Mouse (Mus musculus) cerebellum, adult 2 months (tissue): ENCODE data around the gene B230217C12Rik. TPM values are rescaled to one million over a fixed set of nuclear protein-coding genes. Genes with fewer than 3 reads are reported as not detected.

Source experiments
- DNase-seq, 2 experiments: peaks; one replicate each; pipeline ENCODE4 v3.0.0; 2021
- H3K27ac ChIP-seq: fragments of 200-500 bp; 2 replicates; pipeline ENCODE4 v1.5.1; 2012; ENCODE audit warnings: low read length, control low read depth, inconsistent platforms; ENCODE audit not compliant: insufficient read depth
- H3K27me3 ChIP-seq: fragments of 200-500 bp; 2 replicates; pipeline ENCODE4 v1.6.1; 2012; ENCODE audit warnings: inconsistent platforms, mild to moderate bottlenecking, low read length, moderate library complexity; ENCODE audit not compliant: control insufficient read depth, insufficient read depth
- H3K4me1 ChIP-seq: fragments of 200-500 bp; 2 replicates; pipeline ENCODE4 v1.6.1; 2011; ENCODE audit warnings: low read length; ENCODE audit not compliant: control insufficient read depth, insufficient read depth
- H3K4me3 ChIP-seq: fragments of 200-500 bp; replicated peaks from 2 replicates; pipeline ENCODE3; 2011; ENCODE audit warnings: mild to moderate bottlenecking, low read depth, low read length, control low read depth; ENCODE audit not compliant: insufficient read depth
- CTCF ChIP-seq: fragments of 200-500 bp; IDR thresholded peaks from 2 replicates; pipeline ENCODE4 v1.5.1; 2011; ENCODE audit warnings: low read depth, mild to moderate bottlenecking, control low read depth, low read length, moderate library complexity, borderline replicate concordance; ENCODE audit not compliant: insufficient read depth
- POLR2A ChIP-seq: fragments of 200-500 bp; IDR thresholded peaks from 2 replicates; pipeline ENCODE4 v1.6.1; 2011; ENCODE audit warnings: low read length, control low read depth, borderline replicate concordance; ENCODE audit not compliant: insufficient read depth
- WGBS: fragments of 180-500 bp; shearing (Covaris S2); methylation state at CpG from one replicate; pipeline ENCODE4 v1.1.7; 2018; 5-methylcytosine and 5-hydroxymethylcytosine counted together
- polyA plus RNA-seq: library from polyadenylated mRNA; depleted of rRNA; stranded (reverse); fragments of >200 nt; gene quantifications from 2 replicates; pipeline ENCODE4 v1.2.3, GENCODE M21; 2012

B230217C12Rik gene
- polyA plus RNA-seq, 1 experiment = 117 TPM

GRCm38 (mm10) chr11:97810970-97811369, 29.6 kb upstream of the B230217C12Rik start:
- no peak overlapping the region for H3K27ac ChIP-seq
- 67% methylated on average over 3 of the region's 3 CpGs for WGBS
- DNase-seq = peak in 1 of 2 experiments; percentile 12

DNA sequence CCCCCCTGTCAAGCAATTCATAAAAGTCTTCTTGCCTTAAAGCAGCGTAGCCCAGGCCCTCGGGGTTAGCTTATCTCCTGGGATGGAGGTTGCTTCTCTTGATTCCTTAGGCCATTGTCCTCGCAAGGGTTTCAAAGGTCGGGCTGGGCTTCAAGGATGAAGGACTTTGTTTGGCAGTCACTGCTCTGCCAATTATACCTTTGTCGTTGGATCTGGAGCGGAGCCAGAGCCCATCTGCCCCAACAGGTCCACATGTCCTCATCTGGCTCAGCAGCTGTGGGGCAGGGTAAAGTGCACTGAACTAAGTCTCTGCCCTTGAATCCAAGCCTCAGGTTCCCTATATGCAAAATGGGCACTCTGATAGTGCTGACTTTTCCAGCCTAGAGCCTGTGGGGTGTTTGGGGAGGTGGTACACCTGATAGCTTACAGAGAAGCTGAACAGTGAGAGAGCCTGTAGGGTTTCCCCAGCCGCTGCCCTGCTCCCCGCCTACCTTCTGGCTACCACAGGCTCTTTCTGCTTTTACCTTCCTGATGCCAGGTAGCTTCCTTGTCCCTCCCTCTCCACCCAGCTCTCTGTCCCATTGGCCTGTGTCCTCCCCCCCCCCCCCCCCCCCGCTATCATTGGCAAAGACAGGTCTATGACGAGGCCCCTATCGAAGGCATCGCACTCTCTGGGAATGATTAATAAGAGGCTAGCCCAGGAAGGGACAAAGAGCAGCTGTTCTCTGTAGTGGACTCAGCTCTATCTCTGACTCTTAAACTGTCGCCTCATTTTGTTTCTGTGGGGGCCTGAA, 28.8 kb upstream of the B230217C12Rik start:
- 38% methylated on average over 13 of the region's 13 CpGs for WGBS
- Histone ChIP-seq H3K27me3 (no peaks in the 10 kb centered on the region), H3K27ac (no peak overlapping the region), H3K4me3 (no peak overlapping the region), H3K4me1 (peaks cover 66% of the 10 kb centered on the region)
- no peak for TF ChIP-seq POLR2A
- no peak for TF ChIP-seq CTCF
- no peak for DNase-seq

More at GRCm38 (mm10) chr11:97810970-97811369, 29.6 kb upstream of the B230217C12Rik start:
- Histone ChIP-seq H3K4me3 (no peak overlapping the region), H3K4me1 (peaks cover 67% of the 10 kb centered on the region), H3K27me3 (no peaks in the 10 kb centered on the region)
- TF ChIP-seq CTCF = no peak
- no peak for TF ChIP-seq POLR2A

DNA sequence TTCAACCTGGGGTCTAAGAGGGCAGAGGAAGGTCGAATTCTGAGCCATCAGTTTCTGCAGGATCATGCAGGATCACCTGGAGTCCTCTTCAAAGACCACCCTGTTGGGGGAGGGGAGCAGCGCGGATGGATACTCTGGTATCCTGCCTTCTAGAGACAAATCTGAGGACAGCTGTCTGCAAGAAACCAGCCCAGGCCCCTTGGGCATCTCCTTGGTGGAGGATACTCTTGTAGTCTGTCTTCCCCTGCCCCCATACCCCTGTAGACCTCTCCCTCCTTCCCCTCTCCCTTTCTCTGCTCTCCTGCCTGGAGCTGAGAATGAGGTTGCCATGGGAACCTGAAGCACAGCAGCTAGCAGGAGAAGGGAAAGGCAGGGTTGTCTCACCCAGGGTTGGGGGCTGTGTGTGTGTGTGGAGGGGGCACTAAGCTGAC, 28.1 kb upstream of the B230217C12Rik start:
- no peak overlapping the region for H3K27ac ChIP-seq
- no peak for DNase-seq
- TF ChIP-seq CTCF = no peak
- 43% methylated on average over 3 of the region's 3 CpGs for WGBS
- peaks cover 64% of the 10 kb centered on the region for H3K4me1 ChIP-seq
- no peaks in the 10 kb centered on the region for H3K27me3 ChIP-seq
- no peak overlapping the region for H3K4me3 ChIP-seq

DNA sequence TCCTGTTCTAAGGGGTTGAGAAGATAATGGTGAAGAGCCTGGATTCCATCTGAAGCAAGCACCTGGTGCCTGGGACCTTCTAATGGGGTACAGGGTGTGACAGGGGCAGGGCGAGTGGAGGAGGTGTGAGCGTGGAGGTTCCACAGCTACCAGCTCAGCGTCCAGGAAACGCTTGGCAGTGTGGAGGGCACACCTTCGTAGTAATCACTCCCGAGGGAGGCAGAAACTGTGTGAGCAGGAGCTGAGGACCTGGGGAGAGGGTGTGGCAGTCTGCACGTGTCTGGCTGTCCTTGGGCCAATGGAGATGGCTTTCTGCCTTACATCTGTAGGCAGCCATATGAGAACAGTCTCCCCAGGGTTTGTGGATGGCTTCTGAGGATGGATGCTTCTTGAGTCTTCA, 27.5 kb upstream of the B230217C12Rik start:
- DNase-seq = no peak
- no peaks in the 10 kb centered on the region for H3K27me3 ChIP-seq
- no peak overlapping the region for H3K27ac ChIP-seq
- TF ChIP-seq POLR2A (no peak), CTCF (no peak)
- peaks cover 63% of the 10 kb centered on the region for H3K4me1 ChIP-seq
- no peak overlapping the region for H3K4me3 ChIP-seq
- 31% methylated on average over 7 of the region's 7 CpGs for WGBS

GRCm38 (mm10) chr11:97813746-97814515, 26.6 kb upstream of the B230217C12Rik start:
- DNase-seq = no peak
- WGBS = 38% methylated on average over 17 of the region's 17 CpGs
- Histone ChIP-seq H3K27ac (no peak overlapping the region), H3K27me3 (no peaks in the 10 kb centered on the region), H3K4me3 (no peak overlapping the region), H3K4me1 (peaks cover 63% of the 10 kb centered on the region)
- no peak for TF ChIP-seq POLR2A
- TF ChIP-seq CTCF = no peak

- H3K27ac ChIP-seq = peak overlapping the region; percentile 50; the same call in 1 of the 2 replicates
- no peaks in the 10 kb centered on the region for H3K27me3 ChIP-seq
- 52% methylated on average over 11 of the region's 11 CpGs for WGBS
- no peak for TF ChIP-seq CTCF
- TF ChIP-seq POLR2A = no peak
- H3K4me1 ChIP-seq = peaks cover 54% of the 10 kb centered on the region
- DNase-seq = no peak
- H3K4me3 ChIP-seq = no peak overlapping the region
Measured at GRCm38 (mm10) chr11:97815736-97816135, 24.8 kb upstream of the B230217C12Rik start.

- Histone ChIP-seq H3K27ac (peak overlapping the region; percentile 50), H3K27me3 (no peaks in the 10 kb centered on the region), H3K4me1 (peaks cover 57% of the 10 kb centered on the region), H3K4me3 (no peak overlapping the region)
- TF ChIP-seq CTCF (no peak), POLR2A (no peak)
- 38% methylated on average over 5 of the region's 5 CpGs for WGBS
- DNase-seq = no peak
Measured at GRCm38 (mm10) chr11:97816176-97816575, 24.4 kb upstream of the B230217C12Rik start.
